Mouse (Mus musculus): ENCODE data around the gene Kcna6. TPM values are rescaled to one million over a fixed set of nuclear protein-coding genes. Genes with fewer than 3 reads are reported as not detected.

Kcna6 gene
- polyA plus RNA-seq, 1 experiment from 2014 or later, result 20.4 TPM

DNA sequence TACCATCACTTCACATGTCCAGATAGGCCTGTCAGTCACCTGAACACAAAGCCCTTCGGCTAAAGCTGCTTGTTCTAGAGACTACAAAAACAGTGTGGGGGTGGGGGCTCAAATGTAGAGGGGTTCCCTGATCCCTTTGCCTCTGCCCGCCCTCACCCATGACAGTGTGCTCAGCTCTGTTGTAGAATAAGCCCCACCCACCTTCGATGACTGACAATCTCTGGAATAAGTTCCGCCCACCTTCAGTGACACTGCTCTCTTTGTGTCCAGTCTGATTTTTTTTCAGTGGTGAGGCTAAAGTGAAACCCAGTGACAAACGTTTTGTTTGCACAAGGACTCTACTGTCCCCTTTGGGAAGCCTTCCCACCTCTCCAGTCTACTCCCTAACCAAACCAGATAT, 26.1 kb upstream of the Kcna6 start:
- H3K27ac ChIP-seq, result peak overlapping the region; percentile 78
- 43% methylated on average over 5 of the region's 5 CpGs for WGBS
- ATAC-seq (replicated peaks), result no peak
- H3K27me3 ChIP-seq (replicated peaks), result no peaks in the 10 kb centered on the region
- no peak overlapping the region for H3K9ac ChIP-seq
- H3K4me1 ChIP-seq, result peaks cover 42% of the 10 kb centered on the region
- no peak overlapping the region for H3K4me3 ChIP-seq
- H3K9me3 ChIP-seq, result no peaks in the 10 kb centered on the region
- no peak overlapping the region for H3K4me2 ChIP-seq
- H3K36me3 ChIP-seq (replicated peaks), result no peaks in the 10 kb centered on the region

DNA sequence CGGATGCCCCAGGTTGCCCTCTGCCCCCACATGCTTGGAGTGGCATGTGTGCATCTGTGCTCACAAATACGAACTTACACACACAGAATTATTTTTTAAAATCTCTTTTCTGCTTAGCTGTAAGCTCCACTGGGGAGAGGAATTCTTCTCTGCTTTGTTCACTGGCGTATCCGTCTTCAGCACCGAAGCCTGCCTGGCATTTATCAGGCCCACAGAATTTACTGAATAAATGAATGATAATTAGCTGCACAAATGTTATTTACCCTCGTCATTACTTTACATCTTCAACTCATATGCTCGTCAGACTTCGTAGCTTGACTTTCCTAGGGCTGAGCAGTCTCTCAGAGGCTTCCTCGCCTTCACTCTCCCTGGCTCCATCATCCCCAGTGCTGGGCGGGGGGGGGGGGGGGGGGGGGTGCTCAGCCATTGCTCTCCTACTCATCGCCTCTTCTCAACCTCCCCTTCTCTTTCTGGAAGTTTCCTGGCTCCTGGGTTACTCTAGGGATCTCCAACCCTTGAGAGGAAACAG, 24.2 kb upstream of the Kcna6 start:
- Histone ChIP-seq H3K9me3 (no peaks in the 10 kb centered on the region), H3K9ac (no peak overlapping the region; the same call in 1 of the 2 replicates), H3K27me3 (replicated peaks) (no peaks in the 10 kb centered on the region), H3K4me1 (peaks cover 37% of the 10 kb centered on the region), H3K4me2 (no peak overlapping the region), H3K27ac (peak overlapping the region; percentile 55), H3K4me3 (no peak overlapping the region), H3K36me3 (replicated peaks) (no peaks in the 10 kb centered on the region)
- no peak for ATAC-seq (replicated peaks)
- WGBS, result 36% methylated on average over 11 of the region's 11 CpGs

DNA sequence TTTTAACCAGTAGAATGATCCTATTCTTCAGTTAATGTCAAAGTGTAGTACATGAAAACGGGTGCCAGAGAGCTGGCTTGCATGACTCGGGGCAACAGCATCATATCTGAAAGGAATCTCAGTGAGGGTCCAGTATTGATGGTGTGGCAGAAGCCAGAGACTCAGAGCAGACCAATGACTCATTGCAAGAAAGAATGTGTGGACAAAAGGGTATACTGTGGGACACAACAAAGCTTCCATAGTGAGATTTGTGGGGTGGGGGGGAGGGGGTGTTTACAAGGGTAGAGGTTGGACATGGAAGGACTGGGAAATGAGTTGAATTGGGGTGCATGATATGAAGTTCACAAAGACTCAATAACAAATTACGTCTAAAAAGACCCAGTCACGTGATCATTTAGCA, 20.9 kb upstream of the Kcna6 start:
- no peak overlapping the region for H3K4me2 ChIP-seq
- H3K9ac ChIP-seq, result no peak overlapping the region
- ATAC-seq (replicated peaks), result no peak
- no peaks in the 10 kb centered on the region for H3K9me3 ChIP-seq
- H3K4me1 ChIP-seq, result 0 out of 2 replicates have a peak, but pooled peaks cover 7% of the 10 kb centered on the region
- 86% methylated on average over 4 of the region's 4 CpGs for WGBS
- no peaks in the 10 kb centered on the region for H3K27me3 ChIP-seq (replicated peaks)
- no peak overlapping the region for H3K4me3 ChIP-seq
- no peak overlapping the region for H3K27ac ChIP-seq
- H3K36me3 ChIP-seq (replicated peaks), result no peaks in the 10 kb centered on the region

DNA sequence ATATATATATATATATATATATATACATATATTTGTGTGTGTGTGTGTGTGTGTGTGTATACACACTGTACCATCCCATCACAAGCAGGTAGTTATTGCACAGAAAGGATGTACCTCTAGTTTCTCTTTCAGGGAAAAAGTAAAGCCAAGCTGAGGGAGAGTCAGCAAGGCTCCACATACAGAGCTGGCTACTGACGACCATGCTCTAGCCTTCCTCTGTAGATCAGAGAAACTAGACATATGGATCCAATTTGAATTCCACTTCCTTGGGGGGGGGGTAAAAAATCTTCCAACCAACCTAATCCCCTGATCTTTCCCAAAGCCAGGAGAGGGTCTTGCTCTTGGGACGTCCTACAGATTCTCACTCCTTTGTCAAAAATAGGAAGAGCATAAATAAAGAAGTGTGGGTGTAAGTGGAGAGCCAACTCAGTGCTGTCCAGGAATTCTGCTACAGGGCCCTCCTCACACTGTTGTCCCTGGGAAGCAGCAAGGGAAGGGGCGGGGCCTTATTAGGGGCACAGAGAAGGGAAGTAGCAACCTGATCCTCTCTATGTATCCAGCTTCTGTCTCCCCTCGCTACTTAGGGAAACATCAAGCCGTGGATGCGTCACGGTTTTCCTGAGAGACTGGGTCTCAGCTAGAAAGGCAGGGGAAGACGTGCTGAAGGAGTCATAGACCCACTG, 15.4 kb upstream of the Kcna6 start:
- Histone ChIP-seq H3K27me3 (replicated peaks) (no peaks in the 10 kb centered on the region), H3K4me1 (peaks cover 11% of the 10 kb centered on the region), H3K9me3 (no peaks in the 10 kb centered on the region), H3K9ac (no peak overlapping the region), H3K4me3 (no peak overlapping the region), H3K36me3 (replicated peaks) (no peaks in the 10 kb centered on the region), H3K4me2 (no peak overlapping the region), H3K27ac (no peak overlapping the region)
- no peak for ATAC-seq (replicated peaks)
- WGBS, result 47% methylated on average over 8 of the region's 8 CpGs

DNA sequence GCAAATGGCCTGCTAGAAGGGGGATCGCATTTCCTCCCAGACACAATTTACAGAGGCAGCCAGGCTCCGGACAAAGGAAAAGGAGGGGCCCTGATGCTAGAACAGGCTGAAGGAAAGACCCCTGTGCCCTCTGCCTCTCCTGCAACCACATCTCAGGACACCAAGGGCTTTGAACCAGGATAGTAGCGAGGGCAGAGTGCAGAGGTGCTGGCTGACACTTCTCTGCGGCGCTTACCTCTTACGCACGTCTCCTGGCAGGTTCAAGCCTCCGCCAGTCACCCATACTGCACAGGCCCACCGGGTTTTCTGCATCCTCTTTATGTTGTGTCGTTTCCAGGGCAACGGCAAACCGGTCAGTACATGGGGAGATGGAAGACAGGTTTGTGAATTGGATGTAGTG, 12.0 kb upstream of the Kcna6 start:
- peak; percentile 92 for ATAC-seq (replicated peaks)

DNA sequence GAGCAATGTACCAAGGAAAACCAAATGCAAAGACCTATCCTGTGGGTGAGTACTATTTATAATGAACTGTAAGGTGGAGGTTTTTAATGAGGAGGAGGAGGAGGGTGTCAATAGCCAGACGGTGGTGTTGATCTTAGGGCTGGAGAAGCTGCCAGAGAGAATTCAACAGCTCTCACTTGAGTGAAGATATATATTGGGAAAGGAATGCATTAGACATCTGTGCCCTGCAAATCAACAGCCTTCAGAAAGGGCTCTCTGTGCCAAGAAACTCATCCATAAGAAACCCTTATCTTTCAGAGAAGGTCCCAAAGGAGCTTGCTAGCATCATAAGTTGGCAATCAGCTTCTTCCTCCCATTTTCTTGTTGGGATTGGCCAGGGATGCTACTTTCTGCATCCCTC, 5.4 kb upstream of the Kcna6 start:
- ATAC-seq (replicated peaks), result no peak
- Histone ChIP-seq H3K4me3 (no peak overlapping the region), H3K9ac (no peak overlapping the region), H3K4me2 (no peak overlapping the region), H3K36me3 (replicated peaks) (no peaks in the 10 kb centered on the region), H3K27ac (no peak overlapping the region), H3K9me3 (no peaks in the 10 kb centered on the region), H3K4me1 (no peaks in the 10 kb centered on the region), H3K27me3 (replicated peaks) (peaks cover 7% of the 10 kb centered on the region; the same call in 1 of the 2 replicates)
- WGBS, result 71% methylated on average over 1 of the region's 1 CpGs

More for the DNA sequence above, 12.0 kb upstream of the Kcna6 start:
- 0 out of 2 replicates have a peak overlapping the region, but pooled peaks have one; percentile 13 for H3K4me3 ChIP-seq
- H3K9ac ChIP-seq, result peak overlapping the region; percentile 2; the same call in 1 of the 2 replicates
- H3K27me3 ChIP-seq (replicated peaks), result no peaks in the 10 kb centered on the region
- H3K9me3 ChIP-seq, result no peaks in the 10 kb centered on the region
- peak overlapping the region; percentile 71 for H3K27ac ChIP-seq
- H3K4me1 ChIP-seq, result peaks cover 11% of the 10 kb centered on the region
- no peaks in the 10 kb centered on the region for H3K36me3 ChIP-seq (replicated peaks)
- peak overlapping the region; percentile 31 for H3K4me2 ChIP-seq
- WGBS, result 16% methylated on average over 12 of the region's 12 CpGs

DNA sequence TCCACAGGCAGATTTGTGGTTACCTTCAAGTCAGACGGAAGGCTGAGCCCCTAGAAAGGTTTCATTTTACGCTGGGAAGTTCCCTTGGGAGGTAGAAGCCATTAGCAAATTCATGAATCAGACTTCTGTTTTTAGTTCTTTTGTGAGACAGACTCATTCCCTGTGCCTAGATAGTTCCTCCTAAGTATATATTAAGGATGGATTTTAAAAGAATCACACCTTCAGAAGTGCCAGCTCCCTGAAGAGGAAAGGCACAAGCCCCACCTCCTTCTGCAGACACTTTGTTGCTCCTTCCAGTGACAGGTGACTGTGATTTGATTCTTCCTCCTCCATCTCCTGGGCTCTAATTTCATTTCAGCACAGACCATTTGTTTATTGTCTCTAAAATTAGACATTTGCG, 2.1 kb upstream of the Kcna6 start:
- H3K36me3 ChIP-seq (replicated peaks), result no peaks in the 10 kb centered on the region
- no peak for ATAC-seq (replicated peaks)
- WGBS, result 50% methylated on average over 3 of the region's 3 CpGs
- H3K27ac ChIP-seq, result no peak overlapping the region
- H3K4me3 ChIP-seq, result no peak overlapping the region
- no peak overlapping the region for H3K9ac ChIP-seq
- H3K4me2 ChIP-seq, result no peak overlapping the region
- peaks cover 12% of the 10 kb centered on the region; the same call in 1 of the 2 replicates for H3K27me3 ChIP-seq (replicated peaks)
- peaks cover 10% of the 10 kb centered on the region for H3K4me1 ChIP-seq
- H3K9me3 ChIP-seq, result no peaks in the 10 kb centered on the region

DNA sequence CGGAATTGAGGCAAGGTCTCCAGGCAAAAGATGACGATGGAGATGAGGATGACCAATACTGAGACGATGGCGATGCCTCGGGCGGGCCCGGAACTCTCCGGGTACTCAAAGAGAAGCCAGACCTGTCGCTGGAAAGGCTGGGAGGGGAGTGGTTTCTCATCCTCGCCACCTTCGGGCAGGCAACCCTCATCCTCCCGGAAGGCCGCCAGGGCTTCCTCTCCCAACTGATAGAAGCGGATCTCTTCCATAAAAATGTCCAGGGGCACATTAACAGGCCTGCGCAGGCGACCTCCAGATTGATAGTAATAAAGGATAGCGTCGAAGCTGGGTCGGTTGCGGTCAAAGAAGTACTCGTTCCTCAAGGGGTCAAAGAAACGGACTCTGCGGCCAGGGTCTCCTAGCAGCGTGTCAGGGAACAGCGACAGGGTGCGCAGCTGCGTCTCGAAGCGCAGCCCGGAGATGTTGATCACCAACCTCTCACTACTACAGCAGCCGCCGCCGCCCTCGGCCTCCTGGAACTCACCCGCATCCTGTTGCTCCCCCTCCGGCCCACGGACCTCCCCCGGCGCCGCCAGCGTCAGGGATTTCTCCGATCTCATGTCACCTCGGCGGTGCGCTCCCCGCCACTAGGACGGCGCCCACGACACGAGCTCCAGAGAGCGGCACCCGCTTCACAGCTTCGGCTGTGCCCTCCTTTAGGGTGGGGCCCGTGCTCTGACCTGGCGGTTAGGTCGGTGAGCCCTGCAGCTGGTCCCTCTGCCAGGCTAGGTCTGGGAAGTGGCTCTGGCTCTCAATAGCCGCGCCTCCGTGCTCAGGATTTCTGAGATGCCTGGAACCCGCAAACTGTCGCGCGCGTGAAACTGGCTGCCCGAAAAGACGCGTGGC, 906 bp downstream of the Kcna6 start:
- H3K36me3 ChIP-seq (replicated peaks), result no peaks in the 10 kb centered on the region
- H3K27ac ChIP-seq, result peak overlapping the region; percentile 78
- peaks cover 13% of the 10 kb centered on the region; the same call in 1 of the 2 replicates for H3K27me3 ChIP-seq (replicated peaks)
- H3K4me1 ChIP-seq, result peaks cover 35% of the 10 kb centered on the region
- ATAC-seq (replicated peaks), result peak; percentile 64
- H3K9ac ChIP-seq, result peak overlapping the region; percentile 49
- WGBS, result under 1% methylated on average over 67 of the region's 67 CpGs
- H3K9me3 ChIP-seq, result no peaks in the 10 kb centered on the region
- H3K4me3 ChIP-seq, result peak overlapping the region; percentile 53
- peak overlapping the region; percentile 73 for H3K4me2 ChIP-seq

DNA sequence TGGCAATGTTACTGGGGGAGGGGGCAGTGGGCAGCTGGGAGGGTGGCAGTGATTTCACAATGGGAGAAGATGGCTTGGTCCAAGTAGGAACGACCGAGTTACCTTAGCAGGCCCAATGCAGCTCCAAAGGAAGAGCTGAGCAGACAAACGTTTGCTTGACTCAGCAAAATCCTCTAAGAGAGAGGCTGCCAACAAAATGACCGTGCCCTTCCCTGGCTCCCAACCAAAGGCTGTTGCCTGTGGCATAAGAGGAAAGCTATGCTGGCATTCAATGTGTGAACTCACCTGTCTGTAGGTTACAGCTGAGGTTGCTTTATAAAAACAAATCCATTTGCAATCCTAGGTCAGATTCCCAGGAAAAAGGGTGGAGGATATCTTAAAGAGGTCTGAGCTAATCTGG, 3.5 kb downstream of the Kcna6 start:
- Histone ChIP-seq H3K4me3 (no peak overlapping the region), H3K9ac (no peak overlapping the region), H3K4me1 (peaks cover 56% of the 10 kb centered on the region), H3K4me2 (0 out of 2 replicates have a peak overlapping the region, but pooled peaks have one; percentile 18), H3K36me3 (replicated peaks) (no peaks in the 10 kb centered on the region), H3K27ac (no peak overlapping the region), H3K9me3 (no peaks in the 10 kb centered on the region), H3K27me3 (replicated peaks) (peaks cover 11% of the 10 kb centered on the region; the same call in 1 of the 2 replicates)
- WGBS, result 68% methylated on average over 4 of the region's 4 CpGs
- ATAC-seq (replicated peaks), result no peak

DNA sequence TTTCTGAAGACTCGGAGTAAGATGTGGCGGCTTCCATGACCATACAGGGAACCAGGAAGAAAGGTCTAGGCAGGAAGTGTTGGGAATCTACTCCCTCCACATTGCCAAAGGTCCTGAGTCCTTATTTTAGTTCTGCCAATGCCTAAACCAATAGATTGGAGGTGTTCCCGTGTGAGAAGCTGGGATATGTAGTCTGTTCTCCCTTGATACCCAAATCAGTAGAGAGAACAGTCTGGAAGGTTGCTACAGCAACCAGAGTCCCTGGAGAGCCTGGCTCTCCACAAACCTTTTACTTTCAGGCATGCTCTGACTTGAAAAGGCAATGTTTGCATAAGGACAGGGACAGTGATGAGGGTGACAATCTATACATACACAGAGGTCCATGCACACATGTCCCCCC, 4.7 kb downstream of the Kcna6 start:
- Histone ChIP-seq H3K4me3 (no peak overlapping the region), H3K9me3 (no peaks in the 10 kb centered on the region), H3K27ac (no peak overlapping the region), H3K36me3 (replicated peaks) (no peaks in the 10 kb centered on the region), H3K4me1 (peaks cover 56% of the 10 kb centered on the region), H3K27me3 (replicated peaks) (peaks cover 6% of the 10 kb centered on the region; the same call in 1 of the 2 replicates), H3K4me2 (peak overlapping the region; percentile 18), H3K9ac (no peak overlapping the region)
- no peak for ATAC-seq (replicated peaks)
- 58% methylated on average over 3 of the region's 3 CpGs for WGBS

DNA sequence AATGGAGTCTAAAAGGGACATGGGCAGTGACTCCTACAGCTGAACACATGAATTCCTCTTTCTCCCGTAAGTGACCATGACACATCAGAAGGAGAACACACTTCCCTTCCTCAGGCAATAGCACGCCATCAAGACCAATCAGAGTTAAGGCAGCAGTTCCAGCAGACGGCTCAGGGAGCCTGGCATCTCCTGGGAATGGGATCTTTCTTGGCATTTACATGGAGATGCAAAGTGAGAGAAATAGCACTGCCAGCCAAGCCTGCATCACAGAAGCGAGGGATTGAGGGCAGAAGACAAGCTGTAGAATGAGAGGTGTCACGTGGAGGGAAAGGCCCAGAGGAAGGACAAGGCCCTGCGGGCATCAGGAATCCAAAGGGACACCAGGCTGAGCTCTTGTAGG, 7.8 kb downstream of the Kcna6 start:
- 58% methylated on average over 6 of the region's 6 CpGs for WGBS
- H3K4me2 ChIP-seq, result no peak overlapping the region

DNA sequence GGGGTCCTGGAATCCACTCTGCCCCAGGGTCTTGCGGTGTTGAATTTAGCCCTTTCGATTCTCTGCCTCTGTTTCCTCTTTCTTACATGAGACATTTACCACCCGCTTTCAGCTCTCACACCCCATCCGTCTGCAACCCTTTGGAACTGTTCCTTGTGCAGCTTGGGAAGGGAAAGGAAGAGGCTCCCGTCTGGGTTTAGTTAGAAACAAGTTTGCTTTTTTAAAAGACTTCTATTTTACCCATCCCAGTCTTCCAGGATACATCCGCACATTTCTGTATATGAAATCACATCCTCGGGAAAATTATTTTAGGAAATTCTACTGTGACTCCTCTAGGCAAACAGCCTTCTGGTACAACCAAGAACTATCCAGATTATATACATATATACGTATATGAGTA, 11.7 kb downstream of the Kcna6 start:
- H3K27me3 ChIP-seq (replicated peaks), result no peaks in the 10 kb centered on the region
- peaks cover 16% of the 10 kb centered on the region for H3K4me1 ChIP-seq
- H3K9ac ChIP-seq, result no peak overlapping the region
- ATAC-seq (replicated peaks), result no peak
- no peaks in the 10 kb centered on the region for H3K9me3 ChIP-seq
- no peak overlapping the region for H3K4me2 ChIP-seq
- 89% methylated on average over 8 of the region's 8 CpGs for WGBS
- no peaks in the 10 kb centered on the region for H3K36me3 ChIP-seq (replicated peaks)
- H3K4me3 ChIP-seq, result no peak overlapping the region
- H3K27ac ChIP-seq, result no peak overlapping the region

More for the DNA sequence above, 7.8 kb downstream of the Kcna6 start:
- ATAC-seq (replicated peaks), result no peak; the same call in 1 of the 2 replicates
- H3K27ac ChIP-seq, result no peak overlapping the region
- peaks cover 46% of the 10 kb centered on the region for H3K4me1 ChIP-seq
- H3K9ac ChIP-seq, result no peak overlapping the region
- H3K4me3 ChIP-seq, result no peak overlapping the region
- H3K36me3 ChIP-seq (replicated peaks), result no peaks in the 10 kb centered on the region
- peaks cover 1% of the 10 kb centered on the region; the same call in 1 of the 2 replicates for H3K27me3 ChIP-seq (replicated peaks)
- H3K9me3 ChIP-seq, result no peaks in the 10 kb centered on the region
